Mouse (Mus musculus): Measurements from ENCODE around the gene Cfhr1. TPM values are rescaled to one million over a fixed set of nuclear protein-coding genes. Genes with fewer than 3 reads are reported as not detected.

Cfhr1 gene
- not detected in 2 replicates for polyA plus RNA-seq (2015; fragmentation: Nextera tagmentation; extraction: Ambion mirVana)

DNA sequence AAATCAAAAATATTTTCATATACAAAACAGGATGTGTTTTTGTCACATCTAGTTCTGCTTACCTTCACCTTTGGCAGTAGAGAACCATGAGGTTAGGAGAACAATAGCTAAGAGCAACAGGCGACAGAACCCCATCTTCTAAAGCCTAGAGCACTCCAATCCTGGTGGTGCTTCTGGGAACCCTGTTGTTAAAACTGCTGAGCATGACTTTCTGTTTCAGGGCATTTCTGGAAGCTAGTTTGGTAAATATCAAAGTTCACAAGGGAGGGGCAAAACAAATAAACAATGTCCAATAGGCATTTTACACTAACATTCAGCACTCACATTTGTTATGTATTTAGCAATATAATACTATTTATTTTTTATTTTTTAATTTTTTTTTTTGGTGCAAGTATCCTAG is at the start of gene Cfhr1:
TSS of gene Cfhr1 (minus strand) at position 249 of the 400 bp plus-strand sequence.
- no peak for ATAC-seq (ENCODE audit: low read depth)
- H3K4me2 ChIP-seq (ENCODE audit: low read depth, low read length), result no peak within 1 kb of the TSS
- 54% methylated on average over 1 of the region's 1 CpGs for WGBS
- H3K4me1 ChIP-seq (replicated peaks; ENCODE audit: control insufficient read depth, insufficient read depth, low read length), result no peaks in the 10 kb centered on the region
- H3K9ac ChIP-seq (ENCODE audit: low read length), result no peak within 1 kb of the TSS
- H3K9me3 ChIP-seq (ENCODE audit: control insufficient read depth, low read length), result no peaks in the 10 kb centered on the region
- no peak within 1 kb of the TSS for H3K27ac ChIP-seq (ENCODE audit: low read length)
- H3K36me3 ChIP-seq (ENCODE audit: control insufficient read depth, insufficient read depth, low read length), result no peaks in the 10 kb centered on the region
- H3K4me3 ChIP-seq (ENCODE audit: low read length), result no peak within 1 kb of the TSS
- no peaks in the 10 kb centered on the region for H3K27me3 ChIP-seq (ENCODE audit: control insufficient read depth, insufficient read depth, low read depth, low read length)

- H3K4me3 ChIP-seq (ENCODE audit: low read length), result no peak overlapping the region
- H3K4me2 ChIP-seq (ENCODE audit: low read depth, low read length), result no peak overlapping the region
- no peaks in the 10 kb centered on the region for H3K4me1 ChIP-seq (replicated peaks; ENCODE audit: control insufficient read depth, insufficient read depth, low read length)
- no peaks in the 10 kb centered on the region for H3K27me3 ChIP-seq (ENCODE audit: control insufficient read depth, insufficient read depth, low read depth, low read length)
- WGBS, result 73% methylated on average over 1 of the region's 1 CpGs
- H3K9me3 ChIP-seq (ENCODE audit: control insufficient read depth, low read length), result no peaks in the 10 kb centered on the region
- H3K27ac ChIP-seq (ENCODE audit: low read length), result no peak overlapping the region
- ATAC-seq (ENCODE audit: low read depth), result no peak
- H3K9ac ChIP-seq (ENCODE audit: low read length), result no peak overlapping the region
- no peaks in the 10 kb centered on the region for H3K36me3 ChIP-seq (ENCODE audit: control insufficient read depth, insufficient read depth, low read length)
Measured at GRCm38 (mm10) chr1:139551311-139551710, 8.8 kb downstream of the Cfhr1 start.

- no peaks in the 10 kb centered on the region for H3K4me1 ChIP-seq (replicated peaks; ENCODE audit: control insufficient read depth, insufficient read depth, low read length)
- H3K9me3 ChIP-seq (ENCODE audit: control insufficient read depth, low read length), result no peaks in the 10 kb centered on the region
- H3K27me3 ChIP-seq (ENCODE audit: control insufficient read depth, insufficient read depth, low read depth, low read length), result no peaks in the 10 kb centered on the region
- no peak overlapping the region for H3K9ac ChIP-seq (ENCODE audit: low read length)
- H3K4me2 ChIP-seq (ENCODE audit: low read depth, low read length), result no peak overlapping the region
- ATAC-seq (ENCODE audit: low read depth), result no peak
- no peak overlapping the region for H3K27ac ChIP-seq (ENCODE audit: low read length)
- H3K4me3 ChIP-seq (ENCODE audit: low read length), result no peak overlapping the region
- WGBS, result 71% methylated on average over 1 of the region's 1 CpGs
- H3K36me3 ChIP-seq (ENCODE audit: control insufficient read depth, insufficient read depth, low read length), result no peaks in the 10 kb centered on the region
Measured at GRCm38 (mm10) chr1:139548536-139548935, 11.5 kb downstream of the Cfhr1 start.

- H3K27ac ChIP-seq (ENCODE audit: low read length), result no peak overlapping the region
- no peaks in the 10 kb centered on the region for H3K27me3 ChIP-seq (ENCODE audit: control insufficient read depth, insufficient read depth, low read depth, low read length)
- no peak overlapping the region for H3K9ac ChIP-seq (ENCODE audit: low read length)
- no peak overlapping the region for H3K4me2 ChIP-seq (ENCODE audit: low read depth, low read length)
- no peaks in the 10 kb centered on the region for H3K4me1 ChIP-seq (replicated peaks; ENCODE audit: control insufficient read depth, insufficient read depth, low read length)
- no peak for ATAC-seq (ENCODE audit: low read depth)
- WGBS, result 82% methylated on average over 12 of the region's 12 CpGs
- H3K36me3 ChIP-seq (ENCODE audit: control insufficient read depth, insufficient read depth, low read length), result no peaks in the 10 kb centered on the region
- H3K9me3 ChIP-seq (ENCODE audit: control insufficient read depth, low read length), result no peaks in the 10 kb centered on the region
- H3K4me3 ChIP-seq (ENCODE audit: low read length), result no peak overlapping the region
Measured at GRCm38 (mm10) chr1:139514556-139514955, 45.5 kb downstream of the Cfhr1 start.

DNA sequence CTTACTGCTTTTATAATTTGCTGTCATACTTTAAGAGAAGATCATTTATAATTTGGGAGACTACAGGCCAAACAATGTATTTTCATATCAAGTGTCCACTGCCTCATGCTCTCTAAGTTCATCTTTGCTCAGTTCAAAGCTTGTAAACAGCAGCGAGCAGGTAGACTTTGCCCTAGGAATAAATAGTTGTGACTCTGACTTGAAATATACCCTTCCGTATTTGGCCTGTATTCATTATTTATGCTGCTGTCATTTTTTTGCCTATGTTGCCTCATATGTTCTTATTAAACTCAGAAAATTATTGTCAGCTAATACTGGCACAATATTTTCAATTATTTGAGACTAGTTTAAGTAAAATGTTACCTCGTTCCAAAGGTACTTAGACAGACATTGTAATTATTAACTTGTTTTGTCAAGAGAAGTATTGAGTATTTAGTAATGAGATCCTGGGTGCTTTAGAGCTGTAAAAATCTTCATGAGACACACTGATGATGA is 58.8 kb downstream of the Cfhr1 start, which contains the start of gene F13b:
TSS of gene F13b (plus strand) at position 445 of the 495 bp plus-strand sequence.
- WGBS, result 89% methylated on average over 3 of the region's 3 CpGs
- H3K4me3 ChIP-seq (ENCODE audit: low read length), result no peak within 1 kb of the TSS

DNA sequence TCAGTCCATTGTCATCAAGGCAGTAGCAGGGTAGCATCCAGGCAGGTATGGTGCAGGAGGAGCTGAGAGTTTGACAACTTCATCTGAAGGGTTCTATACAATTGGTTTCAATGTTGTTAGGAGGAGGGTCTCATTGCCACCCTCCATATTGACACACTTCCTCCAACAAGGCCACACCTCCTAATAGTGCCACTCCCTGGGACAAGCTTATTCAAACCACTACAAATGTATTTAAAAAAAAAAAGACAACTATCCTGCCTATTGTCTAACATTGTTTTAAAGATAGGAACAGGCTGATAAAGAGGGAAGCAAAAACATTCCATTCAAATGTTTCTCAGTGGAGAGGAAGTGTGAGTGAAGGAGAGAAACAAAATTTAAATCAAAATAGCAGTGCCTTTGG is 60.3 kb downstream of the Cfhr1 start:
- Histone ChIP-seq H3K9me3 (ENCODE audit: control insufficient read depth, low read length) (no peaks in the 10 kb centered on the region), H3K4me3 (ENCODE audit: low read length) (no peak overlapping the region), H3K4me2 (ENCODE audit: low read depth, low read length) (no peak overlapping the region), H3K4me1 (replicated peaks; ENCODE audit: control insufficient read depth, insufficient read depth, low read length) (no peaks in the 10 kb centered on the region), H3K36me3 (ENCODE audit: control insufficient read depth, insufficient read depth, low read length) (peaks cover 2% of the 10 kb centered on the region), H3K9ac (ENCODE audit: low read length) (no peak overlapping the region), H3K27ac (ENCODE audit: low read length) (no peak overlapping the region), H3K27me3 (ENCODE audit: control insufficient read depth, insufficient read depth, low read depth, low read length) (no peaks in the 10 kb centered on the region)
- ATAC-seq (ENCODE audit: low read depth), result no peak

More for the DNA sequence above, 58.8 kb downstream of the Cfhr1 start, which contains the start of gene F13b:
- ATAC-seq (ENCODE audit: low read depth), result no peak
- no peaks in the 10 kb centered on the region for H3K4me1 ChIP-seq (replicated peaks; ENCODE audit: control insufficient read depth, insufficient read depth, low read length)
- no peaks in the 10 kb centered on the region for H3K36me3 ChIP-seq (ENCODE audit: control insufficient read depth, insufficient read depth, low read length)
- H3K4me2 ChIP-seq (ENCODE audit: low read depth, low read length), result no peak within 1 kb of the TSS
- H3K27ac ChIP-seq (ENCODE audit: low read length), result no peak within 1 kb of the TSS
- H3K9me3 ChIP-seq (ENCODE audit: control insufficient read depth, low read length), result no peaks in the 10 kb centered on the region
- H3K9ac ChIP-seq (ENCODE audit: low read length), result no peak within 1 kb of the TSS
- H3K27me3 ChIP-seq (ENCODE audit: control insufficient read depth, insufficient read depth, low read depth, low read length), result no peaks in the 10 kb centered on the region

Other genes with a start within 250 kb of the Cfhr1 start
- 0.04 and 0.15 TPM in 2 replicates for gene Crb1, start 183.2 kb downstream of the Cfhr1 start, polyA plus RNA-seq (2015; fragmentation: Nextera tagmentation; extraction: Ambion mirVana)
- gene Zbtb41, start 138.0 kb downstream of the Cfhr1 start, polyA plus RNA-seq (2015; fragmentation: Nextera tagmentation; extraction: Ambion mirVana), result 7.4 and 8.1 TPM in 2 replicates
- 15.0 and 15.3 TPM in 2 replicates for gene Aspm, start 105.5 kb downstream of the Cfhr1 start, polyA plus RNA-seq (2015; fragmentation: Nextera tagmentation; extraction: Ambion mirVana)
- 0.50 TPM in 1 of 2 replicates, not detected in the other for gene F13b, start 58.6 kb downstream of the Cfhr1 start, polyA plus RNA-seq (2015; fragmentation: Nextera tagmentation; extraction: Ambion mirVana)
- gene Gm4788, start 221.0 kb upstream of the Cfhr1 start, polyA plus RNA-seq (2015; fragmentation: Nextera tagmentation; extraction: Ambion mirVana), result not detected in 2 replicates